Mouse (Mus musculus) left cerebral cortex, adult 2 months (tissue): ENCODE results near the gene Rad54l2. TPM values are rescaled to one million over a fixed set of nuclear protein-coding genes. Genes with fewer than 3 reads are reported as not detected.

Source experiments
- DNase-seq, 2 experiments: peaks; one replicate each; pipeline ENCODE4 v3.0.0; 2021 to 2022; ENCODE audit warnings: low spot score in 2 of 2, mixed read lengths in 1 of 2; ENCODE audit errors: extremely low spot score in 1 of 2
- H3K27ac ChIP-seq: fragments of 200-600 bp; 2 replicates; pipeline ENCODE4 v1.8.1; 2022
- H3K4me3 ChIP-seq: fragments of 200-600 bp; 2 replicates; pipeline ENCODE4 v1.8.1; 2022
- CTCF ChIP-seq: fragments of 200-600 bp; IDR thresholded peaks from 2 replicates; pipeline ENCODE4 v1.8.1; 2022; ENCODE audit warnings: antibody characterized with exemption, mild to moderate bottlenecking, moderate library complexity
- intact Hi-C: fragments of 180-260 bp; cut with DNase I; formaldehyde crosslinking; loops from one replicate; pipeline ENCODE4 v1.15.1; 2025
- long read RNA-seq, 2 experiments: library from polyadenylated mRNA; stranded (forward); transcript quantifications; one replicate each; pipeline ENCODE4 v2.0.0; 2021; ENCODE audit warnings: borderline mapping rate in 2 of 2
- total RNA-seq, 2 experiments: library from RNA; stranded (reverse); gene quantifications; 2 replicates each; pipeline ENCODE4 v1.2.3; 2021

The Rad54l2 gene
- 10 to 100 TPM; 17.6 to 18.0 TPM for total RNA-seq
- long read RNA-seq, experiment 1: 0 reads
- long read RNA-seq, experiment 2, partial matches to known transcripts: 0 of 2 reads
- long read RNA-seq, experiment 2, other reads (novel, unspliced or antisense): 2 of 2 reads

DNA sequence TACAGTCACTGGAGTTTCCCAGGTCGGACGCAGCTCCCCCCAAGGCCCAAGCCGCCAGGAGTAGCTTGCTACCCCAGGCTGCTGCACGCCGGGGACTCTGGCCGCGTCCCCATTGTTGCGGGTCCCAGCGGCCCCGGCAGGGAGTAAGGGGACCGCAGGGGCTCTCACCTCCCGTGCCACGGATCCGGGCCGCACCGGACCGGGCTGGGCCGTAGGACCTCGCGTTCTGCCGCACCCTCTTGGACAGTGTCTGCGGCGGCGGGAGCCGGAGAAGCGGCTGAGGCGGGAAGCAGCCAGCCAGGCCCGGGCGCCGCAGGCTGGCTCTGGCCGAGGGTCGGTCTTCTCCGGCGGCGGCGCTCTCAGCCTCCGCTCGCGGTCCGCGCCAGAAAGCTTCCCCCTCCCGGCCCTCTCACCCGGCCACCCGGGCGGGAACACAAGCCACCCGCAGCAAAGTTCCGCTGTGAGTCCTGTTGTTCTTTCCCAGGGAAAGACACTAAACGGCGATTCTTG, at the start of gene Rad54l2:
TSS of gene Rad54l2 (minus strand) at position 383 of the 510 bp plus-strand sequence.
- intact Hi-C loops: loop anchor here (1.0 to 5.0 kb wide), 3 partner anchors 32 to 102 kb away; partner anchors contain the start of gene Dcaf1

DNA sequence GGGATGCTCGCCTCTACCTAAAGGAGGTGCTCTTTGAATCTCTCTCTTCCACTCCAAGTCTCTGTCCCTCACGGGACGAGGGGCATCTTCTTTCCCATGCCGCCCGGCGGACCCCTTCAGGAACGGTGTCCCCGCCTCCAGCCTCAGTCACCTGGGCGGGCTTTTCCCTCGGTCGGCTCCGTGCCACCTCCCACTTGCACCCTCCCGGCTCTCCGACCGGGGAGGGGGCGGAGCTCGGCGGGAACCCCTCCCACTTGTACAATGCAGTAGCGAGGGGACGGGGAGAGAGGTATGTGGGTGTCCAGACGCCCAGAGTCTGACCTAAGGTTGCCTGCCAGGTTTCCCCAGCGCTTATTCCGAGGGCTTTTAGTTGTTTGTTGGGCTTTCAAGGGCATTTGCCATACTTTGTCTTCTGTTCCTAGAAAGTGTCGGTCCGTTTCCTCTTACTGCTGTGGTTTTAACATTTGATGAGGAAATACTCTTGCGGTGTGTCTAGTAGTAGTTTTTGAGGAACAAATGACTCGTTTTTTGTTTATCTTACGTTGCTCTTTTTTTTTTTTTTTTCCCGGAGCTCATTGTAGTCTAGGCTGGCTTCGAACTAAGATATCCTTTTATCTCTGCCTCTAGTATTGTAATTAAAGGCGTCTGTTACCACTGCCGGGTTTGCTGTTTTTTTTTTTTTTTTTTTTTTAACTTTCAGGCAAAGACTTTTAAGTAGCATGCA, 33.5 kb upstream of the Rad54l2 start:
- peak; percentile 76 to 78 for DNase-seq
- intact Hi-C loops: loop anchor here (5.0 kb wide), 1 partner anchor 225 kb away; no protein-coding TSS in a partner anchor
- H3K27ac ChIP-seq: peak overlapping the region; percentile 73
- peak overlapping the region; percentile 82 for H3K4me3 ChIP-seq
- TF ChIP-seq CTCF: no peak

More for the DNA sequence above, at the start of gene Rad54l2:
- DNase-seq: peak; percentile 82 to 91
- Histone ChIP-seq H3K27ac (peak within 1 kb of the TSS; percentile 92), H3K4me3 (peak within 1 kb of the TSS; percentile 95)
- no peak; the same call in 1 of the 2 replicates for TF ChIP-seq CTCF

DNA sequence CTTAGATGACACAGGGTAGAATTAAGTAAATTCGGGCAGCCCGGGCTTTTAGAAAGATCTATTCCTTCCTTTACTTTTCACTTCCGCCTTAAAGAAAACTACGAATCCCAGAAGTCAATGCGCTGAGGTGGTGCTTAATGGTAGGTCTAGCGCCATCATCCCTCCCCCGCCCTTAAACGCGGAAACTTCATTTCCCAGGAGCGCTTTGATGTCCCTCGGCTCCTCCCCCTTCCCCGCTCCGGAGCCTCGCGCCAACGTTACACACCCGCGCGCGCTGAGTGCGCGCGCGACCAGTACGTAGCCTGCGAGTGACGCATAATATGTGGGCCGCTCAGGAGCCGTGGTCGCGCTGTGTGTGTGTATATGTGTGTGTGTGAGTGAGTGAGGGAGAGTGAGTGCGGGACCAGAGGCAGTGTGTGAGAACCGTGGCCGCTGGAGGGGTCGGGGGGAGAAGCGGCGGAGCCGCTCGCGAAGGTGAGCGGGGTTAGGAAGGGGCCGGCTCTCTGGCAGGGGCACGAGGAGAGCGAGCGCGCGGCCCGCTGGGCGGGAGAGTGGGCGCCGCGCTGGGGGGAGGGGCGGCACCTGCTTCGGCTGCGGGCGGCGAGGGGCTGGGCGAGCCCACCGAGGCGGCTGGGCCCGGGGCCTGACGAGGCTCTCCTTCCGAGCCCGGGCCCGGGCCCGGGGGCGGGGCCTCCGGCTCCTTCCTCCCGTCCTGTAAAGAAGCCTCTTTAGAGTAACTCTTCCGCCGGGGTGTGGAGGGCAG, 32.8 kb upstream of the Rad54l2 start, which contains the start of gene Dcaf1:
TSS of gene Dcaf1 (plus strand) at position 257 of the 763 bp plus-strand sequence.
- peak within 1 kb of the TSS; percentile 73 for H3K27ac ChIP-seq
- TF ChIP-seq CTCF: no peak
- intact Hi-C loops: loop anchor here (1.0 to 5.0 kb wide), 3 partner anchors 33 to 224 kb away; partner anchors contain the start of gene Rad54l2
- DNase-seq: peak; percentile 85 to 93
- peak within 1 kb of the TSS; percentile 82 for H3K4me3 ChIP-seq

DNA sequence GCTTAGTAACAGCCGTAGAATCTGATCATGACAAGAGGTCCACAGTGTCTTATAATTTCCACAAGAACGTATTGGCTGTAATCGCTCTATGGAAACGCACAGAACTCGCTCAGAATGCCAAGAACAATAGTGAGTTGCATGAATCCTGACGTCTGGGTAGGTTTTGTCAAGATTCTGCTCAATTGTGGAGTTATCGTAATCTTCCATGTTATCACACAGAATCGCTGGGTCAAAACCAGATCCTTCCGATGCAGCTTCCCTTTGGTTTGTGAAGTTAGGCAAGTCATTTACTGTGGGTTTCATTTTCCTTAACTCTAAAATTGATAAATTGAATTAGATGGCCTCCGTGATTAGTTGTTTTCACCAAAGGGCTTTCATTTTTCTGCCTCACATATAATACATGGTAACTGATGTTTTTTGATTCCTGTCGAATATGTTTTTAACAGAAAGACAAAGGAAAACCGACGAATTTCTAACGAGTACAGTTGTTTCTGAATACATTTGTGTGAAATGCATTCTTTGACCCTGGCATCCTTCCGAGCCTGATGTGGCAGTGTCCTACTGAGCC, 32.1 kb upstream of the Rad54l2 start:
- intact Hi-C loops: loop anchor here (1.0 to 5.0 kb wide), 3 partner anchors 32 to 224 kb away; partner anchors contain the start of gene Rad54l2
- DNase-seq: no peak
- Histone ChIP-seq H3K27ac (peak overlapping the region; percentile 50; the same call in 1 of the 2 replicates), H3K4me3 (peak overlapping the region; percentile 52)
- no peak for TF ChIP-seq CTCF

DNA sequence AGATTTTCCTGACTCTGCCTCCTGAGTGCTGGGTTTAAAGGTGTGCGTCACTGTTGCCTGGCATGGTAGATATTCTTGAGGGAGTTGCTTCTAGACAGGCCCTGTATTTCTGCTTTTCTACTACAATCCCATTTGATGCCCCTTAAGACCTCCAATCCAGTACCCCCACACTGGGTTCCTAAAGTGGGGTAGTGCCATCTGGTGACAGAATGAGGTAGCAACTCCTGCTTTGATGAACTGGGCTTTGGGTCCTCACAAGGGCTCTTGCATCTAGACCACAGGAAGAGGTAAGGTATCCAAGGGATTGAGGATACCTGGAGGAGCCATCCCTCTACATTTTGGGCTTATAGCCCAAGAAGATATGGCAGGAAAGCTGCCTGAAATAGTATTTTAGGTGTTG, 30.2 kb upstream of the Rad54l2 start:
- peak in 1 of 2 experiments; percentile 19 for DNase-seq
- Histone ChIP-seq H3K27ac (no peak overlapping the region), H3K4me3 (no peak overlapping the region)
- intact Hi-C loops: loop anchor here (10.0 kb wide), 1 partner anchor 294 kb away; no protein-coding TSS in a partner anchor
- TF ChIP-seq CTCF: peak; percentile 52

DNA sequence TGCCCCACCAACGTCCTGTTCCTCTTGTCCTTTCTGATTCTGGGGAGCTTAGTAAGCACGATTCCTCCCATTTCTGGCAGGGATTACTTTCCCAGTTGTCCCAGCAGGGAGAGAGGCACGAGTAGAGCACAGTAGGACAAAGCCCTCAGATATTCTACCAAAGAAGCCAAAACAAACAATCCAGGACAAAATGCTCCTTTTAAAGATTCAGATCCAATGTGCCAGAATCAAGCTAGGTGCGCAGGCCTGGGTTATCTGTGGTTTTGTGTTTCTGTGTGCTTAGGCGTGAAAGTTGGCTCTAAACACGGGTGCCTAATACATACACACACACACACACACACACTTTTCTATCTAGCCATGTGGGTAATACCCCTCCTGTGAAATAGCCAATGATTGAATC, 29.2 kb upstream of the Rad54l2 start:
- intact Hi-C loops: loop anchor here (10.0 kb wide), 1 partner anchor 293 kb away; no protein-coding TSS in a partner anchor
- H3K27ac ChIP-seq: no peak overlapping the region
- no peak for DNase-seq
- TF ChIP-seq CTCF: no peak
- H3K4me3 ChIP-seq: no peak overlapping the region

DNA sequence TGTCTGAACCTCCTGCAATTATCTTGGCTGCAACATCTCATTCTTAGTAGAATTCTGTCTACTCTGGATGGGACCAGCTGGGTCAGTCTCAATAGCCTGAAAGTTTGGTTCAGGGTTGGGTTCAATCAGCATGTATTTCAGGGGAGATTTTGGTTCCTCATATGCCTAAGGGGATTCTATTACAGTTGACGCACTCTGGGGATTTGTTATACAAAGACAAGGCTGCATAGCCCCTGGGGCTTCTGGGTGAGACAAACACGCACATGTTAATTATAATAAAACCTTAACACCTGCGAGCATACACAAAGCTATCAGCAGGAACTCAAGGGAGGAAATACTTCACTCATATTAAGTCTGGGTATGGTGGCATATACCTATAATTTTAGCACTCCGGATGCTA, 17.5 kb upstream of the Rad54l2 start:
- no peak overlapping the region for H3K4me3 ChIP-seq
- intact Hi-C loops: no loop called here
- H3K27ac ChIP-seq: no peak overlapping the region
- TF ChIP-seq CTCF: no peak
- DNase-seq: no peak

DNA sequence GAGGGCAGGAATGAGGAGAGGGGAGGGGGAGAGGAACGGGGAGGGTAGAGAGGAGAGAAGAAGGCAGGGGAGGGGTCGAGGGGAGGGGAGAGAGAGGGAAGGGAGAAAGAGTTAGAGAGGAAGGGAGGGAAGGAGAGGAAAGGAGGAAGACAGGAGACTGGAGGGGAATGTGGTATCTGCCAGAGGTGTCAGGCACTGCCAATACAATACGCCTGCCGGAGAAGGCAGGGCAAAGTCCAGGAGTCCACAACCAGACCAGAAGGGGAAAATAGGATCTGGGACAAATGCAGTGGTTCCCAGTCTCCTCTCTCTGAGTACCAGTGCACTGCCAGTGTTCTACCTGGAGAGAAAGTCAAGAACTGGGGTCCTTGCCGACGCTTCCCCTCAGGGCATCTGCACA, 1.8 kb upstream of the Rad54l2 start:
- intact Hi-C loops: no loop called here
- no peak overlapping the region for H3K4me3 ChIP-seq
- no peak for DNase-seq
- no peak for TF ChIP-seq CTCF
- no peak overlapping the region for H3K27ac ChIP-seq

DNA sequence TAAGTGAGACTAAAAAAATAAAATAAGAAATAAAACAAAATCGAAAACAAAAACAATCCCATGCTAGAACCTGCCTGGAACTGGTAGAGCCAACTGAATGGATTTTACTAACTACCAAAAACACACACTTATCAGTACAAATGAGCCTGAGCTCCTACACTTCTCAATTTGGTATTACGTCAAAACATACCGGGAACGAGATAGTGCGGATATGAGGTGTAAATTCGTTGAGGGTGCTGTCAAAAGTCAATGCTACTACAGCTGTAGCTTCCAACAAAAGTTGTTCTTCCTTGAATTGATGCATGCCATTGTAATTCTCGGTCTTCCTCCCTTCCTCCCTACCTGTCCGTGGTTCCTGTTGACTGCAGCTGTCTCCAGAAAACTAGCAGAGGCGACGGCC, 369 bp upstream of the Rad54l2 start:
- DNase-seq: no peak
- H3K27ac ChIP-seq: peak overlapping the region; percentile 92
- no peak for TF ChIP-seq CTCF
- H3K4me3 ChIP-seq: peak overlapping the region; percentile 95
- intact Hi-C loops: loop anchor here (1.0 to 5.0 kb wide), 3 partner anchors 31 to 102 kb away; partner anchors contain the start of gene Dcaf1

DNA sequence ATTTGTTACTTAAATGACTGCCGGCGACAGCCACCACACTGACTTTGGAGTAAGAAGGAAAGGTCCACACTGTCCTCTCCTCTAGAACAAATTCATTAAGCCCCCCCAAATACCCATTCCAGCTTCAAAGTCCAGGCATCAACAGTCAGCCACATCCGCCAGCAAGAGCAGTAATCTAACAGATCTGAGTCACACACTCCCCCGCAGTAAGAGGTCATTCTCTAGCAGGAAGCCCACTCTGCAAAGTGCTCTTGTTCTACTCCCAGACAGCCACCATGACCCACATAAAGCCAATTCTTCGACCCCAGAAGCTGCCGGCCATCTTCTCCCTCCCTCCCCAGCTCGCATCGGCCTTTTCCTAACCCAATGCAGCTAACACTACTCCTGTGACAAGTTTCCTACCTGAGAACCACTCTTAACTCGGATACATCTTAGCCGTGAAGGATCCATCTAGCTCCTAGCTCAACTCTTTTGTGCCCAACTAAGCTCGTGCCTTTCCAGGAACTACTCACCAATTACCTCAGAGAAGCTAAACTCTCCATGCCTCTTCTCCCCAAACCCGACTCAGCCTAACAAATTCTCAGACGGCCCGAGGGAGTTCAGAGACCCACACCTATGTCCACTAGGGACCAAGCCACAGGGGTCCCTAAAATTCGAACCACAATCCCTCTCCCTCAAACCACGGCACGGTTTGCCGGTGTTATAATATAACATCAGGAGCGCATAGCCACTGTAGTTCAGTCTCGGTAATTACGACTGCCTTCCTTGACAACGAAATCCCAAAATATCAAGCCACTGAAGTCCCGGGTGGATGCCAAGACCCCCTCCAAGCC, 799 bp downstream of the Rad54l2 start:
- intact Hi-C loops: loop anchor here (2.0 to 5.0 kb wide), 2 partner anchors 33 to 56 kb away; partner anchors contain the start of gene Dcaf1
- peak overlapping the region; percentile 95 for H3K4me3 ChIP-seq
- no peak for TF ChIP-seq CTCF
- DNase-seq: peak in 1 of 2 experiments; percentile 11
- peak overlapping the region; percentile 92 for H3K27ac ChIP-seq
